Mouse (Mus musculus) left cerebral cortex, adult 18-20 months (tissue): ENCODE measurements around the gene Coro1c. TPM values are rescaled to one million over a fixed set of nuclear protein-coding genes. Genes with fewer than 3 reads are reported as not detected.

Experiments
- DNase-seq, 2 experiments: peaks; one replicate each; pipeline ENCODE4 v3.0.0; 2021 to 2022; ENCODE audit warnings: low spot score in 2 of 2, mixed read lengths in 1 of 2
- total RNA-seq, 2 experiments: library from RNA; stranded (reverse); gene quantifications; 2 replicates each; pipeline ENCODE4 v1.2.3; 2021

Gene Coro1c
- total RNA-seq, 2 experiments from 2014 or later: 86.7 to 88.5 TPM

GRCm38 (mm10) chr5:113805301-113805700 is 103.3 kb downstream of the Coro1c start:
- no peak for DNase-seq

- DNase-seq: no peak
Observed at GRCm38 (mm10) chr5:113804395-113804966, 104.1 kb downstream of the Coro1c start.

- DNase-seq: no peak
Observed at GRCm38 (mm10) chr5:113800280-113800679, 108.3 kb downstream of the Coro1c start, which contains the start of gene Tmem119. Tmem119 (minus strand) TSS chr5:113800516.

- DNase-seq: no peak
Observed at GRCm38 (mm10) chr5:113799691-113800090, 108.9 kb downstream of the Coro1c start.

GRCm38 (mm10) chr5:113798525-113798924 is 110.0 kb downstream of the Coro1c start:
- DNase-seq: no peak

GRCm38 (mm10) chr5:113797149-113797882 is 111.2 kb downstream of the Coro1c start:
- DNase-seq: no peak

GRCm38 (mm10) chr5:113796401-113797148 is 112.0 kb downstream of the Coro1c start:
- no peak for DNase-seq

Other genes starting within 250 kb of the Coro1c start
- gene 1700069L16Rik, start 184.0 kb downstream of the Coro1c start, total RNA-seq: not detected
- gene Ficd, start 173.0 kb downstream of the Coro1c start, total RNA-seq: 10 to 100 TPM; 11.8 to 13.2 TPM
- gene Sart3, start 136.2 kb downstream of the Coro1c start, total RNA-seq: 10 to 100 TPM; 46.8 to 51.8 TPM
- gene Iscu, start 136.0 kb downstream of the Coro1c start, total RNA-seq: 100 to 1,000 TPM; 128 to 130 TPM
- gene Tmem119, start 108.2 kb downstream of the Coro1c start, total RNA-seq: 10 to 100 TPM; 23.5 to 25.2 TPM
- gene Selplg, start 76.1 kb downstream of the Coro1c start, total RNA-seq: 10 to 100 TPM; 26.3 to 27.5 TPM
- 10 to 100 TPM; 24.3 to 27.1 TPM for gene Ssh1, start 85.1 kb upstream of the Coro1c start, total RNA-seq
- not detected for gene Dao, start 94.9 kb upstream of the Coro1c start, total RNA-seq
- gene Usp30, start 156.7 kb upstream of the Coro1c start, total RNA-seq: 10 to 100 TPM; 34.9 to 36.9 TPM
- gene Svop, start 182.8 kb upstream of the Coro1c start, total RNA-seq: 100 to 1,000 TPM; 187 to 192 TPM
- gene Alkbh2, start 219.5 kb upstream of the Coro1c start, total RNA-seq: 1 to 10 TPM; 5.6 to 5.7 TPM
- gene Ung, start 221.6 kb upstream of the Coro1c start, total RNA-seq: 1 to 10 TPM; 1.6 to 3.4 TPM
- gene Acacb, start 237.8 kb upstream of the Coro1c start, total RNA-seq: 1 to 10 TPM; 2.8 to 6.2 TPM